Mouse (Mus musculus): Measurements from ENCODE around the gene Stpg3. TPM values are rescaled to one million over a fixed set of nuclear protein-coding genes. Genes with fewer than 3 reads are reported as not detected.

Stpg3 gene
- polyA plus RNA-seq, 1 experiment from 2014 or later: not detected

- Histone ChIP-seq H3K4me1 (replicated peaks; ENCODE audit: control insufficient read depth, insufficient read depth, low read length) (peaks cover 30% of the 10 kb centered on the region), H3K9me3 (ENCODE audit: control insufficient read depth, low read length) (no peaks in the 10 kb centered on the region), H3K4me3 (replicated peaks; ENCODE audit: low read length) (no peak overlapping the region), H3K9ac (replicated peaks; ENCODE audit: low read depth, low read length) (no peak overlapping the region), H3K36me3 (ENCODE audit: control insufficient read depth, insufficient read depth) (no peaks in the 10 kb centered on the region), H3K4me2 (ENCODE audit: low read length) (no peak overlapping the region), H3K27me3 (replicated peaks; ENCODE audit: control insufficient read depth, insufficient read depth, low read length) (no peaks in the 10 kb centered on the region), H3K27ac (ENCODE audit: low read length) (no peak overlapping the region)
- 89% methylated on average over 3 of the region's 3 CpGs for WGBS
- no peak for ATAC-seq
Observed at GRCm38 (mm10) chr2:25239766-25240165, 25.3 kb upstream of the Stpg3 start.

GRCm38 (mm10) chr2:25238106-25238505, 23.7 kb upstream of the Stpg3 start:
- Histone ChIP-seq H3K4me3 (replicated peaks; ENCODE audit: low read length) (no peak overlapping the region), H3K27ac (ENCODE audit: low read length) (no peak overlapping the region), H3K9ac (replicated peaks; ENCODE audit: low read depth, low read length) (no peak overlapping the region), H3K9me3 (ENCODE audit: control insufficient read depth, low read length) (no peaks in the 10 kb centered on the region), H3K4me2 (ENCODE audit: low read length) (no peak overlapping the region), H3K27me3 (replicated peaks; ENCODE audit: control insufficient read depth, insufficient read depth, low read length) (peaks cover 2% of the 10 kb centered on the region; the same call in 1 of the 2 replicates), H3K4me1 (replicated peaks; ENCODE audit: control insufficient read depth, insufficient read depth, low read length) (peaks cover 23% of the 10 kb centered on the region), H3K36me3 (ENCODE audit: control insufficient read depth, insufficient read depth) (no peaks in the 10 kb centered on the region)
- no peak for ATAC-seq

- WGBS: 74% methylated on average over 4 of the region's 4 CpGs
- H3K9me3 ChIP-seq (ENCODE audit: control insufficient read depth, low read length): no peaks in the 10 kb centered on the region
- no peak for ATAC-seq
Observed at GRCm38 (mm10) chr2:25237522-25237921, 23.1 kb upstream of the Stpg3 start.

GRCm38 (mm10) chr2:25236614-25237013, 22.2 kb upstream of the Stpg3 start, which contains the start of gene Rnf224:
Gene Rnf224, minus strand, starts transcription at chr2:25236787.
- WGBS: 44% methylated on average over 8 of the region's 8 CpGs
- Histone ChIP-seq H3K9ac (replicated peaks; ENCODE audit: low read depth, low read length) (no peak within 1 kb of the TSS), H3K27ac (ENCODE audit: low read length) (no peak within 1 kb of the TSS), H3K4me2 (ENCODE audit: low read length) (no peak within 1 kb of the TSS), H3K4me3 (replicated peaks; ENCODE audit: low read length) (no peak within 1 kb of the TSS), H3K27me3 (replicated peaks; ENCODE audit: control insufficient read depth, insufficient read depth, low read length) (peaks cover 2% of the 10 kb centered on the region; the same call in 1 of the 2 replicates), H3K36me3 (ENCODE audit: control insufficient read depth, insufficient read depth) (no peaks in the 10 kb centered on the region), H3K9me3 (ENCODE audit: control insufficient read depth, low read length) (no peaks in the 10 kb centered on the region), H3K4me1 (replicated peaks; ENCODE audit: control insufficient read depth, insufficient read depth, low read length) (peaks cover 15% of the 10 kb centered on the region)
- no peak for ATAC-seq

More at GRCm38 (mm10) chr2:25237522-25237921, 23.1 kb upstream of the Stpg3 start:
- Histone ChIP-seq H3K9ac (replicated peaks; ENCODE audit: low read depth, low read length) (no peak overlapping the region), H3K4me1 (replicated peaks; ENCODE audit: control insufficient read depth, insufficient read depth, low read length) (peaks cover 17% of the 10 kb centered on the region), H3K27me3 (replicated peaks; ENCODE audit: control insufficient read depth, insufficient read depth, low read length) (peaks cover 2% of the 10 kb centered on the region; the same call in 1 of the 2 replicates), H3K4me2 (ENCODE audit: low read length) (no peak overlapping the region), H3K27ac (ENCODE audit: low read length) (no peak overlapping the region), H3K36me3 (ENCODE audit: control insufficient read depth, insufficient read depth) (no peaks in the 10 kb centered on the region), H3K4me3 (replicated peaks; ENCODE audit: low read length) (no peak overlapping the region)

GRCm38 (mm10) chr2:25234551-25235220, 20.2 kb upstream of the Stpg3 start:
- Histone ChIP-seq H3K36me3 (ENCODE audit: control insufficient read depth, insufficient read depth) (no peaks in the 10 kb centered on the region), H3K4me1 (replicated peaks; ENCODE audit: control insufficient read depth, insufficient read depth, low read length) (no peaks in the 10 kb centered on the region), H3K27ac (ENCODE audit: low read length) (no peak overlapping the region), H3K27me3 (replicated peaks; ENCODE audit: control insufficient read depth, insufficient read depth, low read length) (peaks cover 2% of the 10 kb centered on the region; the same call in 1 of the 2 replicates), H3K4me3 (replicated peaks; ENCODE audit: low read length) (no peak overlapping the region), H3K9ac (replicated peaks; ENCODE audit: low read depth, low read length) (no peak overlapping the region), H3K9me3 (ENCODE audit: control insufficient read depth, low read length) (no peaks in the 10 kb centered on the region), H3K4me2 (ENCODE audit: low read length) (no peak overlapping the region)
- no peak for ATAC-seq
- WGBS: 78% methylated on average over 5 of the region's 5 CpGs

GRCm38 (mm10) chr2:25234050-25234449, 19.6 kb upstream of the Stpg3 start, which contains the start of gene Slc34a3:
Gene Slc34a3, minus strand, starts transcription at chr2:25234364.
- no peak for ATAC-seq
- 92% methylated on average over 3 of the region's 3 CpGs for WGBS
- peaks cover 2% of the 10 kb centered on the region; the same call in 1 of the 2 replicates for H3K27me3 ChIP-seq (replicated peaks; ENCODE audit: control insufficient read depth, insufficient read depth, low read length)
- H3K4me2 ChIP-seq (ENCODE audit: low read length): no peak within 1 kb of the TSS
- no peaks in the 10 kb centered on the region for H3K4me1 ChIP-seq (replicated peaks; ENCODE audit: control insufficient read depth, insufficient read depth, low read length)
- H3K36me3 ChIP-seq (ENCODE audit: control insufficient read depth, insufficient read depth): no peaks in the 10 kb centered on the region
- H3K9ac ChIP-seq (replicated peaks; ENCODE audit: low read depth, low read length): no peak within 1 kb of the TSS
- H3K27ac ChIP-seq (ENCODE audit: low read length): no peak within 1 kb of the TSS
- no peak within 1 kb of the TSS for H3K4me3 ChIP-seq (replicated peaks; ENCODE audit: low read length)
- no peaks in the 10 kb centered on the region for H3K9me3 ChIP-seq (ENCODE audit: control insufficient read depth, low read length)

- H3K4me2 ChIP-seq (ENCODE audit: low read length): no peak overlapping the region
- H3K27ac ChIP-seq (ENCODE audit: low read length): no peak overlapping the region
- no peaks in the 10 kb centered on the region for H3K9me3 ChIP-seq (ENCODE audit: control insufficient read depth, low read length)
- no peak overlapping the region for H3K4me3 ChIP-seq (replicated peaks; ENCODE audit: low read length)
- H3K4me1 ChIP-seq (replicated peaks; ENCODE audit: control insufficient read depth, insufficient read depth, low read length): 0 out of 2 replicates have a peak, but pooled peaks cover 3% of the 10 kb centered on the region
- H3K9ac ChIP-seq (replicated peaks; ENCODE audit: low read depth, low read length): no peak overlapping the region
- peaks cover 2% of the 10 kb centered on the region; the same call in 1 of the 2 replicates for H3K27me3 ChIP-seq (replicated peaks; ENCODE audit: control insufficient read depth, insufficient read depth, low read length)
- no peaks in the 10 kb centered on the region for H3K36me3 ChIP-seq (ENCODE audit: control insufficient read depth, insufficient read depth)
- no peak for ATAC-seq
- WGBS: 76% methylated on average over 4 of the region's 4 CpGs
Observed at GRCm38 (mm10) chr2:25233421-25233820, 19.0 kb upstream of the Stpg3 start.

- H3K27ac ChIP-seq (ENCODE audit: low read length): no peak overlapping the region
- no peak overlapping the region for H3K4me2 ChIP-seq (ENCODE audit: low read length)
- 0 out of 2 replicates have a peak, but pooled peaks cover 3% of the 10 kb centered on the region for H3K4me1 ChIP-seq (replicated peaks; ENCODE audit: control insufficient read depth, insufficient read depth, low read length)
- no peak for ATAC-seq
- no peaks in the 10 kb centered on the region for H3K9me3 ChIP-seq (ENCODE audit: control insufficient read depth, low read length)
- H3K27me3 ChIP-seq (replicated peaks; ENCODE audit: control insufficient read depth, insufficient read depth, low read length): peaks cover 2% of the 10 kb centered on the region; the same call in 1 of the 2 replicates
- no peaks in the 10 kb centered on the region for H3K36me3 ChIP-seq (ENCODE audit: control insufficient read depth, insufficient read depth)
- H3K4me3 ChIP-seq (replicated peaks; ENCODE audit: low read length): no peak overlapping the region
- 49% methylated on average over 12 of the region's 12 CpGs for WGBS
- no peak overlapping the region for H3K9ac ChIP-seq (replicated peaks; ENCODE audit: low read depth, low read length)
Observed at GRCm38 (mm10) chr2:25231038-25231437, 16.6 kb upstream of the Stpg3 start.

- Histone ChIP-seq H3K9ac (replicated peaks; ENCODE audit: low read depth, low read length) (no peak overlapping the region), H3K27me3 (replicated peaks; ENCODE audit: control insufficient read depth, insufficient read depth, low read length) (peaks cover 2% of the 10 kb centered on the region; the same call in 1 of the 2 replicates), H3K27ac (ENCODE audit: low read length) (no peak overlapping the region), H3K4me2 (ENCODE audit: low read length) (no peak overlapping the region), H3K4me1 (replicated peaks; ENCODE audit: control insufficient read depth, insufficient read depth, low read length) (peaks cover 5% of the 10 kb centered on the region), H3K36me3 (ENCODE audit: control insufficient read depth, insufficient read depth) (no peaks in the 10 kb centered on the region), H3K9me3 (ENCODE audit: control insufficient read depth, low read length) (no peaks in the 10 kb centered on the region), H3K4me3 (replicated peaks; ENCODE audit: low read length) (no peak overlapping the region)
- WGBS: 83% methylated on average over 7 of the region's 7 CpGs
- ATAC-seq: no peak
Observed at GRCm38 (mm10) chr2:25230581-25230980, 16.1 kb upstream of the Stpg3 start.

All from forebrain, embryonic 16.5 days (tissue).